Mouse (Mus musculus): ENCODE measurements at regions not wholly inside any gene's neighbourhood (a gene's known extent, or its start where the extent isn't known, plus 50 kb on each side); places are given as distances from the start of the nearest gene placed in this dataset.
"Not testable (repeated sequence)": the region's sequence is repeated elsewhere in the genome, so short reads cannot be mapped to it uniquely, and the experiment has no call there.

- DNase-seq (ENCODE audit: low spot score in 2 of 2), result no peak
- intact Hi-C loops (cut with DNase I), result no loop called here
Observed at GRCm38 (mm10) chr6:100404161-100404560, 116.9 kb upstream of the Rybp start.

GRCm38 (mm10) chr6:100402716-100403115 lies 115.4 kb upstream of the Rybp start:
- DNase-seq (ENCODE audit: low spot score in 2 of 2), result no peak
- intact Hi-C loops (cut with DNase I), result no loop called here

- DNase-seq (ENCODE audit: low spot score in 2 of 2), result no peak
- intact Hi-C loops (cut with DNase I), result no loop called here
Observed at GRCm38 (mm10) chr6:100401728-100402127, 114.4 kb upstream of the Rybp start.

GRCm38 (mm10) chr6:100399387-100399786 lies 112.1 kb upstream of the Rybp start:
- intact Hi-C loops (cut with DNase I), result loop anchor here (5.0 kb wide), 1 partner anchor 158 kb away; no protein-coding TSS in a partner anchor
- not testable (repeated sequence) for DNase-seq (ENCODE audit: low spot score in 2 of 2)

GRCm38 (mm10) chr6:100396311-100397200 lies 109.3 kb upstream of the Rybp start:
- intact Hi-C loops (cut with DNase I), result loop anchor here (5.0 kb wide), 1 partner anchor 161 kb away; no protein-coding TSS in a partner anchor
- DNase-seq (ENCODE audit: low spot score in 2 of 2), result peak; percentile 45 to 83

GRCm38 (mm10) chr6:100390258-100390910 lies 103.1 kb upstream of the Rybp start:
- no peak for DNase-seq (ENCODE audit: low spot score in 2 of 2)
- intact Hi-C loops (cut with DNase I), result no loop called here

- no peak for DNase-seq (ENCODE audit: low spot score in 2 of 2)
- intact Hi-C loops (cut with DNase I), result no loop called here
Observed at GRCm38 (mm10) chr6:100387042-100387441, 99.8 kb upstream of the Rybp start.

GRCm38 (mm10) chr6:100385640-100386039 lies 98.4 kb upstream of the Rybp start:
- intact Hi-C loops (cut with DNase I), result no loop called here
- DNase-seq (ENCODE audit: low spot score in 2 of 2), result no peak

GRCm38 (mm10) chr6:100381046-100381445 lies 93.8 kb upstream of the Rybp start:
- intact Hi-C loops (cut with DNase I), result no loop called here
- DNase-seq (ENCODE audit: low spot score in 2 of 2), result no peak

- DNase-seq (ENCODE audit: low spot score in 2 of 2), result peak in 1 of 2 experiments; percentile 11
- intact Hi-C loops (cut with DNase I), result no loop called here
Observed at GRCm38 (mm10) chr6:100380536-100380935, 93.3 kb upstream of the Rybp start.

- intact Hi-C loops (cut with DNase I), result no loop called here
Observed at GRCm38 (mm10) chr6:100379792-100380191, 92.5 kb upstream of the Rybp start.

GRCm38 (mm10) chr6:100378533-100378874 lies 91.2 kb upstream of the Rybp start:
- DNase-seq (ENCODE audit: low spot score in 2 of 2), result peak; percentile 4 to 40
- intact Hi-C loops (cut with DNase I), result no loop called here

More at GRCm38 (mm10) chr6:100379792-100380191, 92.5 kb upstream of the Rybp start:
- no peak for DNase-seq (ENCODE audit: low spot score in 2 of 2)

- intact Hi-C loops (cut with DNase I), result no loop called here
- DNase-seq (ENCODE audit: low spot score in 2 of 2), result no peak
Observed at GRCm38 (mm10) chr6:100377828-100378532, 90.7 kb upstream of the Rybp start.

GRCm38 (mm10) chr6:100376656-100377055 lies 89.4 kb upstream of the Rybp start:
- intact Hi-C loops (cut with DNase I), result no loop called here

GRCm38 (mm10) chr6:100370828-100371227 lies 83.5 kb upstream of the Rybp start:
- no peak for DNase-seq (ENCODE audit: low spot score in 2 of 2)
- intact Hi-C loops (cut with DNase I), result no loop called here

More at GRCm38 (mm10) chr6:100376656-100377055, 89.4 kb upstream of the Rybp start:
- no peak for DNase-seq (ENCODE audit: low spot score in 2 of 2)

- intact Hi-C loops (cut with DNase I), result no loop called here
- no peak for DNase-seq (ENCODE audit: low spot score in 2 of 2)
Observed at GRCm38 (mm10) chr6:100370358-100370757, 83.1 kb upstream of the Rybp start.

- intact Hi-C loops (cut with DNase I), result no loop called here
- DNase-seq (ENCODE audit: low spot score in 2 of 2), result no peak
Observed at GRCm38 (mm10) chr6:100366231-100366630, 78.9 kb upstream of the Rybp start.

GRCm38 (mm10) chr6:100365791-100366190 lies 78.5 kb upstream of the Rybp start:
- intact Hi-C loops (cut with DNase I), result no loop called here
- DNase-seq (ENCODE audit: low spot score in 2 of 2), result no peak

GRCm38 (mm10) chr6:100363683-100364082 lies 76.4 kb upstream of the Rybp start:
- DNase-seq (ENCODE audit: low spot score in 2 of 2), result peak; percentile 60 to 91
- intact Hi-C loops (cut with DNase I), result no loop called here

All from left cerebral cortex, postnatal 25 days (tissue).